Mouse (Mus musculus) stomach, embryonic 14.5 days (tissue): ENCODE data around the gene 9530068E07Rik. TPM values are rescaled to one million over a fixed set of nuclear protein-coding genes. Genes with fewer than 3 reads are reported as not detected.
"Not testable (repeated sequence)": the region's sequence is repeated elsewhere in the genome, so short reads cannot be mapped to it uniquely, and the experiment has no call there.

Experiments used
- ATAC-seq: fragments of 200-750 bp; cut with Nextera tagmentation; 2 replicates; pipeline ENCODE4 v1.8.0; 2017; ENCODE audit warnings: low read depth, moderate TSS enrichment; ENCODE audit not compliant: insufficient number of reproducible peaks, insufficient read depth, low FRiP score
- H3K27ac ChIP-seq: fragments of 300-500 bp; sonication (generic); 2 replicates; pipeline ENCODE4 v1.5.1; 2014; ENCODE audit warnings: mild to moderate bottlenecking, low read length, moderate library complexity, mixed read lengths
- H3K27me3 ChIP-seq: fragments of 300-500 bp; sonication (generic); 2 replicates; pipeline ENCODE4 v1.6.1; 2014; ENCODE audit warnings: low read length, control low read depth, mixed read lengths; ENCODE audit not compliant: control insufficient read depth, insufficient read depth
- H3K36me3 ChIP-seq: fragments of 300-500 bp; sonication (generic); 2 replicates; pipeline ENCODE4 v1.6.1; 2014; ENCODE audit warnings: mild to moderate bottlenecking, control low read depth, low read length, moderate library complexity, mixed read lengths; ENCODE audit not compliant: control insufficient read depth, insufficient read depth
- H3K4me1 ChIP-seq: fragments of 300-500 bp; sonication (generic); 2 replicates; pipeline ENCODE4 v1.6.1; 2014; ENCODE audit warnings: low read length, control low read depth, mixed read lengths; ENCODE audit not compliant: control insufficient read depth, insufficient read depth
- H3K4me2 ChIP-seq: fragments of 300-500 bp; sonication (generic); replicated peaks from 2 replicates; pipeline ENCODE4 v1.6.1; 2014; ENCODE audit warnings: low read depth, low read length, control low read depth
- H3K4me3 ChIP-seq: fragments of 300-500 bp; sonication (generic); 2 replicates; pipeline ENCODE4 v1.5.1; 2014; ENCODE audit warnings: low read depth, low read length, control low read depth
- H3K9ac ChIP-seq: fragments of 300-500 bp; sonication (generic); replicated peaks from 2 replicates; pipeline ENCODE4 v1.6.1; 2014; ENCODE audit warnings: low read depth, mild to moderate bottlenecking, control low read depth, low read length, moderate library complexity, mixed read lengths
- H3K9me3 ChIP-seq: fragments of 300-500 bp; sonication (generic); 2 replicates; pipeline ENCODE4 v1.6.1; 2016; ENCODE audit warnings: low read depth, low read length, control low read depth; ENCODE audit not compliant: control insufficient read depth
- WGBS: fragments of 180-500 bp; shearing (Covaris S2); extraction: QIAGEN DNeasy Blood & Tissue Kit; methylation state at CpG from one replicate; pipeline ENCODE4 v1.1.7; 2014; 5-methylcytosine and 5-hydroxymethylcytosine counted together
- polyA plus RNA-seq: library from polyadenylated mRNA; unstranded; fragments of >200 nt; fragmentation: Nextera tagmentation; extraction: Ambion mirVana; gene quantifications from 2 replicates; pipeline ENCODE4 v1.2.1, GENCODE M21; 2014

Gene 9530068E07Rik
- polyA plus RNA-seq, 1 experiment from 2014 or later = 212 TPM

GRCm38 (mm10) chr11:52383741-52384140 is 12.5 kb upstream of the 9530068E07Rik start:
- WGBS = 93% methylated on average over 14 of the region's 14 CpGs
- H3K27ac ChIP-seq = no peak overlapping the region
- H3K4me1 ChIP-seq = no peaks in the 10 kb centered on the region
- no peak for ATAC-seq
- no peak overlapping the region for H3K4me3 ChIP-seq
- H3K9ac ChIP-seq = no peak overlapping the region
- H3K27me3 ChIP-seq = no peaks in the 10 kb centered on the region
- H3K9me3 ChIP-seq = no peaks in the 10 kb centered on the region
- no peak overlapping the region for H3K4me2 ChIP-seq
- peaks cover 67% of the 10 kb centered on the region for H3K36me3 ChIP-seq

GRCm38 (mm10) chr11:52384667-52385066 is 11.6 kb upstream of the 9530068E07Rik start:
- Histone ChIP-seq H3K9ac (no peak overlapping the region), H3K27ac (no peak overlapping the region), H3K4me1 (no peaks in the 10 kb centered on the region), H3K27me3 (no peaks in the 10 kb centered on the region), H3K9me3 (no peaks in the 10 kb centered on the region), H3K4me2 (no peak overlapping the region), H3K4me3 (no peak overlapping the region), H3K36me3 (peaks cover 62% of the 10 kb centered on the region)
- no peak for ATAC-seq
- 54% methylated on average over 3 of the region's 3 CpGs for WGBS

- 93% methylated on average over 3 of the region's 3 CpGs for WGBS
- H3K27me3 ChIP-seq = no peaks in the 10 kb centered on the region
- no peaks in the 10 kb centered on the region for H3K9me3 ChIP-seq
- peaks cover 54% of the 10 kb centered on the region for H3K36me3 ChIP-seq
- H3K27ac ChIP-seq = no peak overlapping the region
- no peak overlapping the region for H3K9ac ChIP-seq
- no peak overlapping the region for H3K4me3 ChIP-seq
- no peaks in the 10 kb centered on the region for H3K4me1 ChIP-seq
- ATAC-seq = no peak
- H3K4me2 ChIP-seq = no peak overlapping the region
These were observed 9.3 kb upstream of the 9530068E07Rik start for GRCm38 (mm10) chr11:52386892-52387291.

- ATAC-seq = no peak
- 89% methylated on average over 12 of the region's 12 CpGs for WGBS
- H3K27me3 ChIP-seq = no peaks in the 10 kb centered on the region
- H3K4me1 ChIP-seq = no peaks in the 10 kb centered on the region
- no peak overlapping the region for H3K4me2 ChIP-seq
- no peak overlapping the region for H3K4me3 ChIP-seq
- H3K27ac ChIP-seq = no peak overlapping the region
- H3K36me3 ChIP-seq = peaks cover 50% of the 10 kb centered on the region
- no peak overlapping the region for H3K9ac ChIP-seq
- no peaks in the 10 kb centered on the region for H3K9me3 ChIP-seq
These were observed 8.1 kb upstream of the 9530068E07Rik start for GRCm38 (mm10) chr11:52388150-52388549.

DNA sequence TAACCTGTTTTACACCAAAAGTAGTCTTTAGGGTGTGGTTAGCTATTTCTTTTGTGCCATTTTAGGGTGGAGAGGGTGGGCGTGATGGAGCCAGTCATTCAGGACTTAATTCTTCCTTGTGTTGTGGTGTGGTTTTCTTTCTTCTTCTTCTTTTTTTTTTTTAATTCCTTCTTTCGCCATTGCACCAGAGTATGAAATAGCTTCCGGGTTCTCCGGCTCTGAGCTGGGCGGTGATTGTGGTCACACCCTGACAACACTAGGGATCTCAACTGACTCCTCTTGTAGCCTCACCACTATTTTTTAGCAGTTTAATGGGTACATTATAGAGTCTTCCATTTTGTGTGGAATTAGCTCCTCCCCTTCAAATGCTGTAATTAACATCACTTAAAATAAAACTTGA is 7.2 kb upstream of the 9530068E07Rik start:
- not testable (repeated sequence) for H3K4me3 ChIP-seq, H3K9ac ChIP-seq, H3K4me2 ChIP-seq, H3K27ac ChIP-seq, H3K27me3 ChIP-seq, ATAC-seq, H3K4me1 ChIP-seq, H3K9me3 ChIP-seq
- 86% methylated on average over 5 of the region's 5 CpGs for WGBS
- H3K36me3 ChIP-seq = peaks cover 44% of the 10 kb centered on the region

DNA sequence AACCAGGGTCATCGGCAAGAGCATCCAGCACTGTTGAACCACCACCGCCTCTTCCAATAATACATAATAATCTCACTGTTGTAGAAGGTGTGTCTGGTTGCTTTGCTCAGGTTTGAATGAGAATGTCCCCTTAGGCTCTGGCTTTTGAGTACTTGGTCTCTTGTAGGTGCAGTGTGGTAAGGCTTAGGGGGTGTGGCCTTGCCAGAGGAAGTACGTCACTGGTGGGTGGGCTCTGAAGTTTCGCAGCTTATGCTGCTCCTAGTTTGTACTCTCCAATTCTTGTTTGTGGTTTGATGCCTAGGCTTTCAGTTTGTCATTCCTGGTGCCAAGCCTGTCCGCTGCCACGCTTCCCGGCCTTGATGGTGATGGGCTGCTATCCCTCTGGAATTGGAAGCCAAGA is 6.3 kb upstream of the 9530068E07Rik start:
- Histone ChIP-seq H3K36me3 (peaks cover 36% of the 10 kb centered on the region), H3K27me3 (no peaks in the 10 kb centered on the region), H3K4me1 (no peaks in the 10 kb centered on the region), H3K27ac (no peak overlapping the region), H3K4me2 (no peak overlapping the region), H3K9me3 (no peaks in the 10 kb centered on the region), H3K9ac (no peak overlapping the region), H3K4me3 (no peak overlapping the region)
- 86% methylated on average over 7 of the region's 7 CpGs for WGBS
- ATAC-seq = no peak

DNA sequence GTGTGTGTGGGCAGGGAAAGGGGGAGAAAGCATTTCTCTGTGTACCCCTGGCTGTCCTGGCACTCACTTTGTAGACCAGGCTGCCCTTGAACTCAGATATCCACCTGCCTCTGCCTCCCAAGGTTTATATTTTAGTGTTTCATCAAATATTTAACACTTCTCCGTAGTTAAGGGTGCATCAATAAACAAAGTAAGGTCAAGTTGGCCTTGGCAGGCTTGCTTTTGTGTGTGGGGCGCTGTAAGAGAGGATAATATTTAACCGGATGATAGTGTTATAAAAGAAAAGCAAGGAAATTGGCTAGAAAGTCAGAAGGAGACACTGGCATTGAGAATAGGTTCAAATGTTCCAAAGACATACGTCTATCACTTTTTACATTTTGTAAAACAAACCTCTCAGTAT is 1.7 kb upstream of the 9530068E07Rik start:
- Histone ChIP-seq H3K9ac (no peak overlapping the region), H3K9me3 (no peaks in the 10 kb centered on the region), H3K4me3 (no peak overlapping the region), H3K27ac (no peak overlapping the region), H3K27me3 (no peaks in the 10 kb centered on the region), H3K4me2 (no peak overlapping the region), H3K4me1 (no peaks in the 10 kb centered on the region), H3K36me3 (peaks cover 5% of the 10 kb centered on the region; the same call in 1 of the 2 replicates)
- ATAC-seq = no peak
- WGBS = 77% methylated on average over 4 of the region's 4 CpGs

GRCm38 (mm10) chr11:52395343-52395742 is 885 bp upstream of the 9530068E07Rik start:
- H3K36me3 ChIP-seq = peaks cover 3% of the 10 kb centered on the region; the same call in 1 of the 2 replicates
- no peak overlapping the region for H3K9ac ChIP-seq
- 26% methylated on average over 4 of the region's 4 CpGs for WGBS
- no peak for ATAC-seq
- no peak overlapping the region for H3K27ac ChIP-seq
- H3K4me3 ChIP-seq = no peak overlapping the region
- H3K9me3 ChIP-seq = no peaks in the 10 kb centered on the region
- no peak overlapping the region for H3K4me2 ChIP-seq
- H3K4me1 ChIP-seq = no peaks in the 10 kb centered on the region
- no peaks in the 10 kb centered on the region for H3K27me3 ChIP-seq

DNA sequence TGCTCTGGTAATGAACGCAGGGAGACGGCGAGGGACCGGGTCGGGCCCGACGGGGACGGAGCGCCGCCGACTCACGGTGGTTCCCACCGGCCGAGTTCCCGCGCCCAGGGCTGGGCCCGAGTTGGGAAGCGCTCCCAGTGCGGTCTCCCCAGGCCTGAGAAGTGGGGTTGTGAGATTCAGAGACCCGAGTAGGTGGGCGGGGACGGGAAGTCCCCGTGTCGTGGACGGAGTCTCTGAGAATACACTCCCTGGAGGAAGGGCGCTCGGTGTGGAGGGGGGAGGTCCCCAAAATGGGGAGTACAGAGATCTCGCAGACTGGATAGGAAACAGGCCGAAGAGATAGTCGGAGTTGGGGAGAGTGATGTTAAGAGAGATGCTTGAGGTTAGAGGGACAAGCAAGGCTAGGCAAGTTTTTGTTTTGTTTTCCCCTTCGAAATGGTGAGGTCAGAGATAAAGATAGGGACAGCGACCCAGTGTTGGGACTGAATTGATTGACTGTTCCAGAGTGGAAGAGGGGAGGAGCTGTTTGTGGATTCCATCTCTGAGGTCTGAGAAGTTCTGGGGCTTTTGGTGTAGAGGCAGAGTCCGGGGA is 465 bp downstream of the 9530068E07Rik start:
- H3K36me3 ChIP-seq = peaks cover 3% of the 10 kb centered on the region; the same call in 1 of the 2 replicates
- ATAC-seq = peak; percentile 66

More for the DNA sequence above, 465 bp downstream of the 9530068E07Rik start:
- no peaks in the 10 kb centered on the region for H3K4me1 ChIP-seq
- H3K9ac ChIP-seq = peak overlapping the region; percentile 97
- WGBS = under 1% methylated on average over 33 of the region's 33 CpGs
- H3K27ac ChIP-seq = peak overlapping the region; percentile 93
- H3K4me2 ChIP-seq = peak overlapping the region; percentile 59
- no peaks in the 10 kb centered on the region for H3K9me3 ChIP-seq
- H3K4me3 ChIP-seq = peak overlapping the region; percentile 95
- no peaks in the 10 kb centered on the region for H3K27me3 ChIP-seq
